Mouse (Mus musculus): ENCODE data around the gene H2-Ob.
"Not testable (repeated sequence)": the region's sequence is repeated elsewhere in the genome, so short reads cannot be mapped to it uniquely, and the experiment has no call there.

Gene H2-Ob

DNA sequence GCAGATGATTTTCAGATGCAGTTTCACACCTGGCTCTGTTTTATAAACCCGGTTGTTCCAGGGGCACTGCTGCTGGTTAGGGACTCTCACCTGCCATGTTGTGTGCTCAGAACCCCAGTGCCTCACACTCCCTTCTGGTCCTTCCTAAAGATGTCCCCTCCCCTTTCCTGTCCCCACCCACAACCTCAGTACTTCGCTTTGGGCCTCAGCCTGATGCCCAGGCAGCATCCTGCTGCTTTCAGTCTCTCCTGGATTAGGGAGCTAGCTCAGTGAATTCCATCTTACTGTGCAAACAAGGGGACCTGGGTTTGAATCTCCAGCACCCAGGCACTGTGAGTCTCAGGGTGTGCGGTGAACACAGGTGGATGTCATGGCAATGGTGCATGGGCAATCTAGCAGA, 31.2 kb upstream of the H2-Ob start:
- no peak for DNase-seq (ENCODE audit: extremely low spot score, low read depth, low spot score)

DNA sequence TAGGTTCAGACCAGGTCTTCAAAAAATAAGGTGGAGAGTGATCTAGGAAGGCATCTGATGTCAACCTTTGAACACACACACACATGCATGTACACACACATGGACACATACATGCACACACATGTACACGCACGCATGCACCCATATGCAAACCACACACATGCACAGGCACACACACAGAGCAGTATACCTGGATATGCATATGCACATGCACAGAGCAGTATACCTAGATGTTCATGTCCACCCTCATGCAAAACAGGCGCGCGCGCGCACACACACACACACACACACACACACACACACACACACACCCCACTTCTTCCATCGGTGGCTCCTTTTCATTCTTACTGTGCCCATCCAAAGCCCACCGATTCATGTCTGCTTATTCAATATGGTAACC, 30.8 kb upstream of the H2-Ob start:
- no peak for DNase-seq (ENCODE audit: extremely low spot score, low read depth, low spot score)

DNA sequence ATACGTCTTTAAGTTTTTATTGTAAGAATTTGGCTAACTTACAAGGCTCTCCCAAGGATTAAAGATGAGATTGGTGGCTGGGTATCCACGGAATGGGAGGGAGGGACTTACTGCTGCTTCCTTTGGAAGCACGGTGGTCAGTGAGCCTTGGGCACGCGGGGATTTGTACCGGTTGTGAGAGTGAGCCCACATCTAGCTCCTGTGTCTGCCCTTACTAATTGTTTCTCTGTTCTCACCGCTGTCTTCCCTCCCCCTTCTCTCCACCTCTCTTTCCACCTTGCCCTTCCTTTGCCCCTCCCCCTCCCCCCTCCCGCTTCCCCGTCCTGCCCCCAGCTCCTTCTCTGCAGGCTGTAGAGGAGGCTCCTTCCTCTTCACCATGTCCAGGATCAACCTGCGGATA, 30.3 kb upstream of the H2-Ob start:
- no peak for DNase-seq (ENCODE audit: extremely low spot score, low read depth, low spot score)

DNA sequence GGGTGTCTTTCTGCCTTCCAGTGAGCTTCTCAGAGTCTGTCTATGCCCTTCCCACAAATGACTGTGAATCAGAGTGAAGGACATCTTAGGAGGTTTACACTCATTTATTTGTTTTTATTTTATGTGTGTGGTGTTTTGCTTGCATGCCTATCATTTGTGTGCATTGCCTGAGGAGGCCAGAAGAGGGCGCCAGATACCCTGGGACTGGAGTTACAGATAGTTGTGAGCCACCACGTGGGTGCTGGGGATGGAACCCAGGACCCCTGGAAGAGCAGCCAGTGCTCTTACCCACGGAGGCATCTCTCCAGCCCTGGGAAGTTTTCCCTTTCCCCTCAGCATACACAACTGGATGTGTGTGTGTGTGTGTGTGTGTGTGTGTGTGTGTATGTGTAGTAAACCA, 29.0 kb upstream of the H2-Ob start:
- no peak for DNase-seq (ENCODE audit: extremely low spot score, low read depth, low spot score)

DNA sequence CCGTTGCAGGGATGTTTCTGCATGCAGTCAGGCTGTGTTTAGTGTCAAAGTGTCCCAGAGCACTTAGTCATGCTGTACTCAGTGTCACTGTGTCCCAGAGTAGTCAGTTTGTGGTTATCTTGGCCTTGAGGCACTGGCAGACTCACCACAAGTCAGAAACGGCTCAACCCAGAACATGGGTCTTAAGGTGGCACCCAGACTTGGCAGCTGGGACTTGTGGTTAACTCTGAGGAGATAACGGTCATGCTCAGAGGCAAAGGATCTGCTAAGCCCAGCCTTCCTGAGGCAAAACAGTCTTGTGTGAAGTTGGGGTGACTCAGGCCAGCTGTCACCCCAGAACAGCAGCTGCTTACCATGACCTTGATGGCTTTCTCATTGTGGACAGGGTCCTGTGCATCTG, 28.1 kb upstream of the H2-Ob start:
- no peak for DNase-seq (ENCODE audit: extremely low spot score, low read depth, low spot score)

DNA sequence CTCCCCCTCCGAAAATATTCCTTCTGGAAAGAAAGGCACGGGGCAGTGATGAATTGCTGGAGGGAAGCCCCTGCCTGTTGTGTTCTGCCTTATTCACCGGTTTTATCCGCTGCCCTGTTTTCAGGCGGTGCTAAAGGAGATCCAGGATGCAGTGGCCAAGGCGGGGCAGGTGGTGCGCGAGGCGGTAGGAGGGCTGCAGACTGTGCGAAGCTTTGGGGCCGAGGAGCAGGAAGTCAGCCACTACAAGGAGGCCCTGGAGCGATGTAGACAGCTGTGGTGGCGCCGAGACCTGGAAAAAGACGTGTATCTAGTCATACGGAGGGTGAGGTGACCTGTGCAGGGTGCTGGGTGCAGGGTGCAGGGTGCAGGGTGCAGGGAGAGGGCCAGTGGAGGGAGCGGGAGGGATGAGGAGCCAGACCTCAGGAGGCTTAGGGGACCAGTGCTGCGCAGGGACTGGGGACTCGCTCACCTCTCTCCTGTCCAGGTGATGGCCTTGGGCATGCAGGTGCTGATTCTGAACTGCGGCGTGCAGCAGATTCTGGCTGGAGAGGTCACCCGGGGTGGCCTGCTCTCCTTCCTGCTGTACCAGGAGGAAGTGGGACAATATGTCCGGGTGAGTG, 26.8 kb upstream of the H2-Ob start:
- DNase-seq (ENCODE audit: extremely low spot score, low read depth, low spot score) = no peak

DNA sequence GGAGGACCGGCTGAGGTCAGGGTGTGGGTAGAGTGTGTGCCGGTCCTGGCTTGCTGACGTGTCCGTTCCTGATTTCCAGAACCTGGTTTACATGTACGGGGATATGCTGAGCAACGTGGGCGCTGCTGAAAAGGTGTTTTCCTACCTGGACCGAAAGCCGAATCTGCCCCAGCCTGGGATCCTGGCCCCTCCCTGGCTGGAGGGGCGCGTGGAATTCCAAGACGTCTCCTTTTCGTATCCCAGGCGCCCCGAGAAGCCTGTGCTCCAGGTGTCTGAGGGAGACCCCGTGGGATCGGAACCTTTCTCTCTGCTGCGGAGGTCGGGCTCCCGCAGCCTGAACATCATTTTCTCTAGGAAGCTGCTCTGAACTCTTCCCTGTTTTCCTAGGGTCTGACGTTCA, 24.8 kb upstream of the H2-Ob start:
- DNase-seq (ENCODE audit: extremely low spot score, low read depth, low spot score) = no peak

DNA sequence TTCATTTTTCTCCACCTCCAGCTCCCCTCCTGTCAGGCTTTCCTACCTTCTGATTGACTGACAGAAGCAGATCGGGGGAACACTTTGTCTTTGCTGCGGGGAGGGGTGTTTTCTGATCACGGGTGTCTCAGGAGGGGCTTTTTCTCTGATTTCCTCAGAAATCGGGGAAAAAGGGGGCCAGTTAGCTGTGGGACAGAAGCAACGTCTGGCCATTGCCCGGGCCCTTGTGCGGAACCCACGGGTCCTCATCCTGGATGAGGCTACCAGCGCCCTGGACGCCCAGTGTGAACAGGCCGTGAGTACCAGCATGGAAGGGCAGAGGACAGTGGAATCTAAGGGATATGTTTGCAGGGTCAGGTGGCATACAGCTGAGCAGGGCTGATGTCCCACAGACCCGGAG, 23.5 kb upstream of the H2-Ob start:
- DNase-seq (ENCODE audit: extremely low spot score, low read depth, low spot score) = no peak

DNA sequence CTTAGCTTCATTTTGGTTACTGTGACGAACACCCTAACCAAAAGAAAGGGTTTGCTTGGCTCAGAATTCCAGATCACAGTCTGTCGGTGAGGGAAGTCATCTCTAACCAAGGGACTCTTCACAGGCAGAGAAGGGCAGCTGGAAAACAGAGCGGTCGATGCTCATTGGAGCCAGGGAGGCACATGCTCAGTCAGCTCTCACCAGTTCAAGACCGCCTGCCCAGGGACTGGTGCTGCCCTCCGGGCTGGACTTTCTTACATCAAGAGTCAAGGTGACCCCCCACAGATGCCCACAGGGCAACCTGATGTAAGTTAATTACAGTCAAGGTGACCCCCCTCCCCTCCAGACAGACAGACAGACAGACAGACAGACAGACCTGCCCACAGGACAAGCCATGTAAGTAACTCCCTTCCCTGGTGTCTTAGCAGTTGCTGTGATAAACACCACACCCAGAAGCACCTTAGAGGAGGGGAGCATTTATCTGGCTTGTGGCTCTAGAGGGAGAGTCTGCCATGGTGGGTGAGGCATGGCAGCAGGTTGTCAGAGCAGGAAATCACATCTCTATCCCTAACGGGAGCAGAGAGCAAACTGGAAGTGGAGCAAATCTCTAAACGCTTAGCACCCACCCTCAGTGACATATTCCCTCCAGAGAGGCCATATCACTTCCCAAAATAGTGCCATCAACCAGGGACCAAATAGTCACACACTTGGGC, 21.3 kb upstream of the H2-Ob start:
- DNase-seq (ENCODE audit: extremely low spot score, low read depth, low spot score) = no peak

DNA sequence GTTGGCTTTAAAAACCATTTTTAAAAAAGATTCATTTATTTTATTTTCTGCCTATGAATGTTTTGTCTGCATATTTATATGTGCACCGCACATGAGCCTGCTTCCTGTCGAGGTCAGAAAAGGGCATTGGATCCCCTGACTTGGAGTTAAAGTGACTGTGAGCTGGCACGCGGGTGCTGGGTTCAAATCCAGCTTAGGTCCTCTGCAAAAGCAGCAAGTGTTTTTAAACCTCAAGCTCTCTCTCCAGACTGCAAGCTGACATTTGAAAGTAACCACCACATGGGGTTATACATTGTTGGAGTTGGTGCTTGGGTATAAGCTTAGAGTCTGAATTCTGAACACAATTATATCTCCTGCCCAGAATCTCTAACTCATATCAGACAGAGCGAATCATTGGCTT, 20.7 kb upstream of the H2-Ob start:
- DNase-seq (ENCODE audit: extremely low spot score, low read depth, low spot score) = no peak

DNA sequence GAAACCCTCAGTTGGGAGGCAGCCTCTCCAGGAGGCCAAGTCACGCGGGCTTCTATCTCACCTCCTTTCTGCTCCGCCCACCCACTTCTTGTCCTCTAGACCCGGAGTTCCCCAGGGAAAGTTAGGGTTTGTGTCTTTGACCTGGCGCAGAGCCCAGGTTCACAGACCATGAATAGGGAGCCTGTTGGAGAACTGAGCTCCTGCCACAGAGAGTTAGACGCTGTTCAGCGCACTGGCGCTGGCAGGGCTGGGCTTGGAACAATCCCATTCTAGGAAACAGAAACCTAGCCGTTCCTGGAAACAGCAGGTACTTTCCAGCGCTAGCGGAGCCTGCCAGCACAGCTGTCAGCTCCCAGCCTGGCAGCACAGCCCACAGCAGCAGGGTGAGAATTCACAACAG, 20.0 kb upstream of the H2-Ob start:
- no peak for DNase-seq (ENCODE audit: extremely low spot score, low read depth, low spot score)

DNA sequence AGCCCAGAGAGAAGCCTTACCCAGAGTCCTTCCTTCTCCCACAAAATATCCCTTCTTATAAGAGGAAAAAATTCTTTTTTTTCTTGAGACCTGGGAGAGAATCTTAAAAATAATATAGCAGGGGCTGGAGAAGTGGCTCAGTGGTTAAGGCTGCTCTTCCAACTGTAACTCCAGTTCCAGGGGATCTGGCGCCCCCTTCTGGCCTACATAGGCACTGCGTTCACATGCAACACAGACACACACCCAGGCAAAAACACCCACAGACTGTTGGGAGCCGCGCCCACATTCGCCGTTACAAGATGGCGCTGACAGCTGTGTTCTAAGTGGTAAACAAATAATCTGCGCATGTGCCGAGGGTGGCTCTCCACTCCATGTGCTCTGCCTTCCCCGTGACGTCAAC, 19.6 kb upstream of the H2-Ob start:
- DNase-seq (ENCODE audit: extremely low spot score, low read depth, low spot score) = not testable (repeated sequence)

DNA sequence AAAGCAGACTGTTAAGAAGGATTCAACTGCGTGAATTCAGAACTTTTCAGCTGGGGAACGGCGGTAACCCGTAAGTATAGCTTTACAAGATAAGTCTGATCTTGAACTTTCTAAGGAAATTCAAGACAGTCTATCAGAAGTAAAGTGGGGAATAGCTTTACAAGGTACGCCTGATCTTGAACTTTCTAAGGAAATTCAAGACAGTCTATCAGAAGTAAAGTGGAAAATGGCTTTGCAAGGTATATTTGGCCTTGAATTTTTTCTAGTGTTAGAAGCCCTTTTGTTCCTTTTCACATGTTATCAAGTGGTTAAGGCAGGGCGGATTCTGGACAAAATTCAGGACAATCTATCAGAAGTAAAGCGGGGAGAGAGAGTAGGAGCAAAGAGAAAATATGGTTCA, 18.9 kb upstream of the H2-Ob start:
- DNase-seq (ENCODE audit: extremely low spot score, low read depth, low spot score) = not testable (repeated sequence)

DNA sequence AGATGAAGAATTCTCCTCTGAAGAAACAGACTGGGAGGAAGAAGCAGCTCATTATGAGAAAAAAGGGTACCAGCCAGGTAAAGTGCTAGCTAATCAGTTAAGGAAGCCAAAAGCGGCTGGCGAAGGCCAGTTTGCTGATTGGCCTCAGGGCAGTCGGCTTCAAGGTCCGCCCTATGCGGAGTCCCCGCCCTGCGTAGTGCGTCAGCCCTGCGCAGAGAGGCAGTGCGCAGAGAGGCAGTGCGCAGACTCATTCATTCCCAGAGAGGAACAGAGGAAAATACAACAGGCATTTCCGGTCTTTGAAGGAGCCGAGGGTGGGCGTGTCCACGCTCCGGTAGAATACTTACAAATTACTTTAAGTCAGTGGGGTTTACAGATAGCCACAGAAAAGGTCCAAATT, 18.3 kb upstream of the H2-Ob start:
- DNase-seq (ENCODE audit: extremely low spot score, low read depth, low spot score) = not testable (repeated sequence)

DNA sequence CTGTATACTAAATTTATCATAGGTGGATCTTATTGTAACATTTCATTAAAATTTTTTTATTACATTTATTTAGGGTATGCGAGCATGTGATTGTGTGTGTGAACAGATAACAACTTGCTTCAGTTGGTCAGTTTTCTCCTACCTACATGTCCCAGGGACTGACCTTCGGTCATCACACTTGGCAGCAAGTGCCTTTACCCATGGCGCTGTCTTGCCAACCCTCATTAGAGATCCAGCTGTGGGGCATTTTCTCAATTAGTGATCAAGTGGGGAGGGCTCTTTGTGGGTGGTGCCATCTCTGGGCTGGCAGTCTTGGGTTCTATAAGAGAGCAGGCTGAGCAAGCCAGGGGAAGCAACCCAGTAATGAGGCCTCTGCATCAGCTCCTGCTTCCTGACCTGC, 13.9 kb upstream of the H2-Ob start:
- no peak for DNase-seq (ENCODE audit: extremely low spot score, low read depth, low spot score)

DNA sequence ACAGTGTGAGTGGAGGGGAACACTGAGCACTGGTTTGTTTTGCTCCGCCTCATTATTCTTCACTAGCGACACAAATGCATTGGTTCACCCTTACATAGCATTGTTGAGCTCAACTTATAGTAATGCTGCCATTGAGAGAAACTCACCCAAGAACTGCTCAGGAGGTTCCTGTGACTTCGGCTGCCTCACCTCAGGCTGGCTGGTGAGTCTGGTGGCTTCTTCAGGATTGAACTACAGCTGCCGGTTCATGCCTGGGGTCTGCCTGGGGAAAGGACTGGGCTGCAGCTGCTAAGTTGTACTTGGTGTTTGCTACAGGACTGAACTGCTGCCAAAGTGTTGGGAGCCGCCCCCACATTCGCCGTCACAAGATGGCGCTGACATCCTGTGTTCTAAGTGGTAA, 13.3 kb upstream of the H2-Ob start:
- DNase-seq (ENCODE audit: extremely low spot score, low read depth, low spot score) = no peak

DNA sequence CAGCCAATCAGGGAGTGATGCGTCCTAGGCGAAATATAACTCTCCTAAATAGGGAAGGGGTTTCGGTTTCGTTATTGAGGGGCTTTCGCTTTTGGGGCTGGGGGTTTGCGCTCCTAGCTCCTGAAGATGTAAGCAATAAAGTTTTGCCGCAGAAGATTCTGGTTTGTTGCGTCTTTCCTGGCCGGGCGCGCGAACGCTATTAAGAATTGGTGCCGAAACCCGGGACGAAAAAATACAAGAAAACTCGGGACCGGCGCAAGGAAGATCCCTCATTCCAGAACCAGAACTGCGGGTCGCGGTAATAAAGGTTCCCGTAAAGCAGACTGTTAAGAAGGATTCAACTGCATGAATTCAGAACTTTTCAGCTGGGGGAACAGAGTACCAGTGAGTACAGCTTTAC, 12.8 kb upstream of the H2-Ob start:
- not testable (repeated sequence) for DNase-seq (ENCODE audit: extremely low spot score, low read depth, low spot score)

DNA sequence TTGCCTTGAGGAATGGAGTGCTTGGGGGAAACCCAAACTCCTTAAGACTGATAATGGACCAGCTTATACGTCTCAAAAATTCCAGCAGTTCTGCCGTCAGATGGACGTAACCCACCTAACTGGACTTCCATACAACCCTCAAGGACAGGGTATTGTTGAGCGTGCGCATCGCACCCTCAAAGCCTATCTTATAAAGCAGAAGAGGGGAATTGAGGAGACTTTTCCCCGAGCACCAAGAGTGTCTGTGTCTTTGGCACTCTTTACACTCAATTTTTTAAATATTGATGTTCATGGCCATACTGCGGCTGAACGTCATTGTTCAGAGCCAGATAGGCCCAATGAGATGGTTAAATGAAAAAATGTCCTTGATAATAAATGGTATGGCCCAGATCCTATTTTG, 7.7 kb upstream of the H2-Ob start:
- not testable (repeated sequence) for DNase-seq (ENCODE audit: extremely low spot score, low read depth, low spot score)

DNA sequence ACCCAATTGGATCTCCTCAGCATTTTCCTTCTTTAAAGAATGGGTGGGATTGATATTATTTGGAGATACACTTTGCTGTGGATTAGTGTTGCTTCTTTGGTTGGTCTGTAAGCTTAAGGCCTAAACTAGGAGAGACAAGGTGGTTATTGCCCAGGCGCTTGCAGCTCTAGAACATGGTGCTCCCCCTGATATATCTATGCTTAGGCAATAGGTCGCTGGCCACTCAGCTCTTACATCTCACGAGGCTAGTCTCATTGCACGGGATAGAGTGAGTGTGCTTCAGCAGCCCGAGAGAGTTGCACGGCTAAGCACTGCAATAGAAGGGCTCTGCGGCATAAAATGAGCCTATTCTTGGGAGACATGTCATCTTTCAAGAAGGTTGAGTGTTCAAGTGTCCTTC, 6.7 kb upstream of the H2-Ob start:
- DNase-seq (ENCODE audit: extremely low spot score, low read depth, low spot score) = not testable (repeated sequence)

DNA sequence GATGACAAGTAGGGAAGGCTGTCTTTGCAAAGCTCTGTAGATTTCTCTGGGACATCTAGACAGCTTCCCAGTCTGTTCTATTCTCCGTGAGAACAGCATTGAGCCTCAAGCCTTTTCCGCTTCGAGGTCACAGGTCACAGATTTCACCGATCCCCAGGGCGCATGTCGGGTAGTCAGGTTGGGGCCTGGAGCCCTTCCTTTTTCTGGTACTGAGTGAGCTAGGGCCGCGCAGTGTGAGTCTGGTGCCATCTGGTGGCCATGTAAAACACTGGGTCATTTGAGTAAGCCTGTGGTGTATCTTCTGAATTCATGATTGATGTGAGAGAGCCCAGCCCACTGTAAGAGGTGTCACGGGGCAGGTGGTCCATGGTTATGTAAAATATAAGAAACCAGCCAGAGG, 3.8 kb upstream of the H2-Ob start:
- peak; percentile 26 for DNase-seq (ENCODE audit: extremely low spot score, low read depth, low spot score)

DNA sequence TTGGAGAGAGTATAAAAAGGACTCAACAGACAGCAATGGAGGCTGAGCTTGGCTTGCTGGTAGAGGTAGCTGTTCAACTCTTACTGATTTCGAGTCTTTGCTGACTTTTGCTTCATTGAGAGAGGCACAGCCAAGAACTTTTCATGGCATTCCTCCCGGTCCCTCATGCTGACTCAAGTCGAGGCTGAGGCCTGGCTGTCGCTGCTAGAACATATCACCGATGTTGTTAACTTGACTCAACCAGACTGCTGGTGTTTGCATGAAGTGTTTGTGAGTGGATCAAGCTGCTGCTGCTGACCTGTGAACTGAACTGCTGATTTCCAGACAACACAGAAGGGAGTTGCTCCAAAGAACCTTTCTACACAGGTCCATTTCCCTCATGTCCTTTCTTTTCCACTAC, 2.0 kb upstream of the H2-Ob start:
- no peak for DNase-seq (ENCODE audit: extremely low spot score, low read depth, low spot score)

DNA sequence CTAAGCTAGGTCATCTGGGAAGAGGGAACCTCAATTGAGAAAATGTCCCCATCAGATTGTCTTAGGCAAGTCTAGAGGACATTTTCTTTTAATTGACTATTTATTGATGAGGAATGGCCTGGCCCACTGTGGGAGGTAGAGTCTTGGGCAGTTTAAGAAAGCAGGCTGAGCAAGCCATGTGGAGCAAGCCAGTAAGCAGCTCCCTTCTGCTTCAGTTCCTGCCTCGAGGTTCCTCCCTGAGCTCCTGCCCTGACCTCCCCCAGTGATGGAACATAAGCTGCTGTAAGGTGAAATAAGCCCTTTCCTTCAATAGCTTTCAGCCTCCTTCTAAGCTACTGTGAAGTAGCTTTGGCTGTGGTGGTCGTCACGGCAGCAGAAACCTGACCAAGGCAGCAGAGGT, 962 bp upstream of the H2-Ob start:
- no peak for DNase-seq (ENCODE audit: extremely low spot score, low read depth, low spot score)

DNA sequence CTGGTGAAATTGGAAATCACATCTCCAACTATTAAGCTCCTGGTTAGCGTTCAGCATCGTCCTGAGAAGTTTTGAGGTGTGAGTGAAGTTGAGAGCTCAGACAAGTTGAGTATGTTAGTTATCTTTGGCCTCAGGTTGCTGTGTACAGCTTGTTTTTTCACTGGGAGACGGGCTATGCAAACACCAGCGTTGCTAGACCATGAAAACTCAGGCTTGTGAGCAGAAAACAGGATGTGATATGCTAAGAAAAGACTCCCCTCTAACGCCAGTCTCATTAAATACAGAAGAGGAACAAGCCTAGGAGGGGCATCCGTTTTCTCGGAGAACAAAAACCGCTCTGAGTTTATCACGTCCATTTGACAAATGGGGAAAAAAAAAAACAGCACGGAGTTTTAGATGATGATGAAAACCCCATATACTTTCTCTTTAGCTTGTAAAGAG, 918 bp downstream of the H2-Ob start:
- DNase-seq (ENCODE audit: extremely low spot score, low read depth, low spot score) = no peak

All from hindlimb bud, embryonic 11.5 days (tissue).